Mouse (Mus musculus) mature B cell (primary cell): ENCODE results near the gene Zfp740.
"Not testable (repeated sequence)": the region's sequence is repeated elsewhere in the genome, so short reads cannot be mapped to it uniquely, and the experiment has no call there.

ENCODE experiments used
- in situ Hi-C: fragments of 300-500 bp; cut with MboI; formaldehyde crosslinking; loops from 2 replicates; pipeline ENCODE4 v1.14.3; 2019

The Zfp740 gene

GRCm38 (mm10) chr15:102224992-102225617 is 22.1 kb downstream of the Zfp740 start:
- in situ Hi-C loops = loop anchor here (5.0 kb wide), 1 partner anchor 48 kb away; no protein-coding TSS in a partner anchor

GRCm38 (mm10) chr15:102225619-102226018 is 22.6 kb downstream of the Zfp740 start:
- in situ Hi-C loops = not testable (repeated sequence)

- in situ Hi-C loops = loop anchor here (10.0 kb wide), 1 partner anchor 84 kb away; no protein-coding TSS in a partner anchor
Observed at GRCm38 (mm10) chr15:102230408-102231321, 27.6 kb downstream of the Zfp740 start.

GRCm38 (mm10) chr15:102231748-102232147 is 28.7 kb downstream of the Zfp740 start, which contains the start of gene Itgb7:
Gene Itgb7, minus strand, starts transcription at chr15:102231944.
- in situ Hi-C loops = loop anchor here (10.0 kb wide), 1 partner anchor 83 kb away; no protein-coding TSS in a partner anchor

GRCm38 (mm10) chr15:102232764-102233163 is 29.7 kb downstream of the Zfp740 start:
- in situ Hi-C loops = loop anchor here (10.0 kb wide), 1 partner anchor 82 kb away; no protein-coding TSS in a partner anchor

- in situ Hi-C loops = loop anchor here (10.0 kb wide), 1 partner anchor 81 kb away; no protein-coding TSS in a partner anchor
Observed at GRCm38 (mm10) chr15:102233896-102234295, 30.8 kb downstream of the Zfp740 start.

- in situ Hi-C loops = loop anchor here (10.0 kb wide), 1 partner anchor 79 kb away; no protein-coding TSS in a partner anchor
Observed at GRCm38 (mm10) chr15:102235371-102236027, 32.5 kb downstream of the Zfp740 start.

GRCm38 (mm10) chr15:102238543-102239259 is 35.7 kb downstream of the Zfp740 start:
- in situ Hi-C loops = loop anchor here (10.0 kb wide), 1 partner anchor 76 kb away; no protein-coding TSS in a partner anchor

GRCm38 (mm10) chr15:102239260-102239590 is 36.2 kb downstream of the Zfp740 start:
- in situ Hi-C loops = loop anchor here (10.0 kb wide), 1 partner anchor 76 kb away; no protein-coding TSS in a partner anchor

GRCm38 (mm10) chr15:102239851-102240250 is 36.8 kb downstream of the Zfp740 start:
- in situ Hi-C loops = loop anchor here (10.0 kb wide), 1 partner anchor 75 kb away; no protein-coding TSS in a partner anchor

- in situ Hi-C loops = no loop called here
Observed at GRCm38 (mm10) chr15:102240607-102241006, 37.6 kb downstream of the Zfp740 start.

GRCm38 (mm10) chr15:102242404-102243228 is 39.6 kb downstream of the Zfp740 start:
- in situ Hi-C loops = no loop called here

- in situ Hi-C loops = no loop called here
Observed at GRCm38 (mm10) chr15:102243229-102244190, 40.5 kb downstream of the Zfp740 start.

GRCm38 (mm10) chr15:102244306-102245191 is 41.5 kb downstream of the Zfp740 start:
- in situ Hi-C loops = no loop called here

GRCm38 (mm10) chr15:102245461-102245881 is 42.4 kb downstream of the Zfp740 start:
- in situ Hi-C loops = no loop called here

GRCm38 (mm10) chr15:102245891-102246741 is 43.1 kb downstream of the Zfp740 start:
- in situ Hi-C loops = no loop called here

- in situ Hi-C loops = no loop called here
Observed at GRCm38 (mm10) chr15:102246866-102247251, 43.8 kb downstream of the Zfp740 start.
